Mouse (Mus musculus) thymus, adult 2 months (tissue): ENCODE measurements around the gene Sfswap.

Experiments used
- CTCF ChIP-seq: fragments of 200-500 bp; IDR thresholded peaks from 2 replicates; pipeline ENCODE4 v1.5.1; 2012; ENCODE audit warnings: mild to moderate bottlenecking, control low read depth, low read length, moderate library complexity, borderline replicate concordance; ENCODE audit not compliant: control insufficient read depth, poor library complexity, insufficient read depth; ENCODE audit errors: extremely low read depth
- POLR2A ChIP-seq: fragments of 200-500 bp; IDR thresholded peaks from 2 replicates; pipeline ENCODE4 v1.6.1; 2012; ENCODE audit warnings: mild to moderate bottlenecking, low read length, control low read depth, moderate library complexity; ENCODE audit not compliant: control insufficient read depth, poor library complexity, insufficient read depth; ENCODE audit errors: extremely low read depth

DNA sequence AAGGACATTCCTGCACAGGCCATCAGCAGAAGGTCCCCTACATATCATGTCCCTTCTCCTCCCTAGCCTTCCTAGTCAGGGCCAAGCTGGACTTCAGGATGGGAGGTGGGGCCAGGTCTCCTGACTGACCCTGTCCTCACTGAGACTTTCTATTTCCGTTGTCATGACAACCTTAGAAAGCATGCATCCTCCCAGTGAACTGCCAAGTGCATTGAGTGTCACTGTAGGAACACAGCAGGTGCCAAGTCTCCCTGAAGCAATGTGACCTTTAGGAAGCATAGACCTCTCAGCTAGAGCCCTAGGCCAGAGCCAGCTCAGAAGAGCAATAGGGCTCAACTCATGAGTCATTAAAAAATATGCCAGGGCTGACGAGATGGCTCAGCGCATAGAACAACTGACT lies 42.5 kb upstream of the Sfswap start:
- TF ChIP-seq POLR2A = no peak
- TF ChIP-seq CTCF = no peak
